Mouse (Mus musculus) myocyte (in vitro differentiated cells): Measurements from ENCODE around the gene Dhodh. TPM values are rescaled to one million over a fixed set of nuclear protein-coding genes. Genes with fewer than 3 reads are reported as not detected.

ENCODE experiments used
- H3K27me3 ChIP-seq: one replicate; pipeline ENCODE4 v1.6.1; 2011; ENCODE audit not compliant: control insufficient read depth, insufficient read depth, insufficient read length
- H3K36me3 ChIP-seq: one replicate; pipeline ENCODE4 v1.6.1; 2011; ENCODE audit not compliant: control insufficient read depth, insufficient read depth
- H3K4me2 ChIP-seq: one replicate; pipeline ENCODE4 v1.6.1; 2011; ENCODE audit warnings: low read depth, control low read depth
- H3K4me3 ChIP-seq: one replicate; pipeline ENCODE4 v1.5.1; 2011; ENCODE audit warnings: mild to moderate bottlenecking, control low read depth, moderate library complexity
- H3K79me2 ChIP-seq: one replicate; pipeline ENCODE4 v1.6.1; 2011; ENCODE audit not compliant: control insufficient read depth, insufficient read depth
- H3ac ChIP-seq: one replicate; pipeline ENCODE4 v1.6.1; 2011; ENCODE audit not compliant: control insufficient read depth, insufficient read length
- CEBPB ChIP-seq: IDR thresholded peaks from 2 replicates; pipeline ENCODE4 v1.6.1; 2011; ENCODE audit warnings: mild to moderate bottlenecking, moderate library complexity; ENCODE audit not compliant: poor library complexity, insufficient read depth, severe bottlenecking
- E2F4 ChIP-seq: IDR thresholded peaks from one replicate; pipeline ENCODE4 v1.6.1; 2011; ENCODE audit warnings: mild to moderate bottlenecking, control low read depth, moderate library complexity; ENCODE audit not compliant: insufficient read depth
- MAX ChIP-seq: IDR thresholded peaks from one replicate; pipeline ENCODE4 v1.6.1; 2011; ENCODE audit warnings: low read depth, mild to moderate bottlenecking, control low read depth
- MYOD1 ChIP-seq, 3 experiments: IDR thresholded peaks; one replicate each; pipeline ENCODE4 v1.6.1; 2011; ENCODE audit warnings: control low read depth in 2 of 3, low read depth in 2 of 3, mild to moderate bottlenecking in 2 of 3, moderate library complexity in 1 of 3; ENCODE audit not compliant: insufficient read length in 2 of 3, control insufficient read depth in 1 of 3
- MYOG ChIP-seq, 3 experiments: IDR thresholded peaks; one replicate each; pipeline ENCODE4 v1.6.1; 2011; ENCODE audit warnings: control low read depth in 2 of 3, low read depth in 2 of 3, mild to moderate bottlenecking in 2 of 3; ENCODE audit not compliant: insufficient read length in 2 of 3, control insufficient read depth in 1 of 3, insufficient read depth in 1 of 3
- POLR2A ChIP-seq: IDR thresholded peaks from one replicate; pipeline ENCODE4 v1.6.1; 2011; ENCODE audit warnings: low read depth, mild to moderate bottlenecking, control low read depth, moderate library complexity; ENCODE audit not compliant: insufficient read length
- POLR2AphosphoS2 ChIP-seq: IDR thresholded peaks from one replicate; pipeline ENCODE4 v1.6.1; 2011; ENCODE audit warnings: low read depth, control low read depth; ENCODE audit not compliant: insufficient read length
- REST ChIP-seq: IDR thresholded peaks from one replicate; pipeline ENCODE4 v1.6.1; 2011; ENCODE audit warnings: mild to moderate bottlenecking, control low read depth, moderate library complexity; ENCODE audit not compliant: insufficient read depth, insufficient read length
- SRF ChIP-seq: IDR thresholded peaks from one replicate; pipeline ENCODE4 v1.6.1; 2011; ENCODE audit warnings: low read depth; ENCODE audit not compliant: control insufficient read depth, insufficient read length
- TCF12 ChIP-seq: IDR thresholded peaks from one replicate; pipeline ENCODE4 v1.6.1; 2011; ENCODE audit warnings: mild to moderate bottlenecking, control low read depth; ENCODE audit not compliant: poor library complexity, insufficient read depth, severe bottlenecking
- TCF3 ChIP-seq: IDR thresholded peaks from one replicate; pipeline ENCODE4 v1.6.1; 2011; ENCODE audit warnings: low read depth, control low read depth; ENCODE audit not compliant: insufficient read length
- USF1 ChIP-seq: IDR thresholded peaks from one replicate; pipeline ENCODE4 v1.6.1; 2011; ENCODE audit warnings: low read depth, mild to moderate bottlenecking, control low read depth, moderate library complexity
- polyA plus RNA-seq: library from polyadenylated mRNA; unstranded; fragments of >200 nt; fragmentation: generic; extraction: Trizol; gene quantifications from one replicate; pipeline ENCODE4 v1.2.1, GENCODE M21; 2012; ENCODE audit warnings: missing spikeins

The Dhodh gene
- 16.7 TPM for polyA plus RNA-seq

- Histone ChIP-seq H3K4me2 (peak within 1 kb of the TSS; percentile 91), H3K79me2 (no peaks in the 10 kb centered on the region)
- TF ChIP-seq USF1 (no peak), TCF12 (no peak), REST (no peak), MYOD1 (IDR thresholded peaks at IDR 0.05; ENCODE audit: control insufficient read depth in 1 of 3, insufficient read length in 2 of 3, low read depth in 2 of 3) (peak in 2 of 3 experiments; percentile 43 to 53), POLR2AphosphoS2 (peak; percentile 93), SRF (peak; percentile 57), MYOG (IDR thresholded peaks at IDR 0.05; ENCODE audit: control insufficient read depth in 1 of 3, insufficient read depth in 1 of 3, insufficient read length in 2 of 3, low read depth in 2 of 3) (peak; percentile 1 to 69 (median 18)), CEBPB (no peak), POLR2A (peak; percentile 92), E2F4 (no peak)
Observed at GRCm38 (mm10) chr8:109608271-109609152, at the start of gene Dhodh. Gene Dhodh (minus strand): TSS chr8:109608673.

GRCm38 (mm10) chr8:109656860-109657259, 48.4 kb upstream of the Dhodh start:
- no peaks in the 10 kb centered on the region for H3K79me2 ChIP-seq
- H3ac ChIP-seq, result no peak overlapping the region
- H3K36me3 ChIP-seq, result no peaks in the 10 kb centered on the region
- H3K4me3 ChIP-seq, result no peak overlapping the region
- peaks cover 21% of the 10 kb centered on the region for H3K27me3 ChIP-seq
- no peak overlapping the region for H3K4me2 ChIP-seq
- no peak for TF ChIP-seq POLR2A
- TF ChIP-seq MYOD1 (IDR thresholded peaks at IDR 0.05; ENCODE audit: control insufficient read depth in 1 of 3, insufficient read length in 2 of 3, low read depth in 2 of 3), result no peak
- no peak for TF ChIP-seq MAX
- no peak for TF ChIP-seq CEBPB

More at GRCm38 (mm10) chr8:109608271-109609152, at the start of gene Dhodh:
- H3K36me3 ChIP-seq, result no peaks in the 10 kb centered on the region
- H3K27me3 ChIP-seq, result peaks cover 4% of the 10 kb centered on the region
- peak within 1 kb of the TSS; percentile 12 for H3ac ChIP-seq
- H3K4me3 ChIP-seq, result peak within 1 kb of the TSS; percentile 78

GRCm38 (mm10) chr8:109650801-109651200, 42.3 kb upstream of the Dhodh start:
- Histone ChIP-seq H3K4me2 (no peak overlapping the region), H3K27me3 (peaks cover 22% of the 10 kb centered on the region), H3ac (no peak overlapping the region), H3K4me3 (no peak overlapping the region), H3K36me3 (no peaks in the 10 kb centered on the region), H3K79me2 (no peaks in the 10 kb centered on the region)
- TF ChIP-seq POLR2AphosphoS2 (no peak), MYOG (IDR thresholded peaks at IDR 0.05; ENCODE audit: control insufficient read depth in 1 of 3, insufficient read depth in 1 of 3, insufficient read length in 2 of 3, low read depth in 2 of 3) (no peak), SRF (no peak), TCF3 (no peak), POLR2A (no peak), MAX (no peak), MYOD1 (IDR thresholded peaks at IDR 0.05; ENCODE audit: control insufficient read depth in 1 of 3, insufficient read length in 2 of 3, low read depth in 2 of 3) (no peak), REST (no peak), TCF12 (no peak), CEBPB (no peak), USF1 (no peak), E2F4 (no peak)

GRCm38 (mm10) chr8:109648469-109648868, 40.0 kb upstream of the Dhodh start:
- Histone ChIP-seq H3K27me3 (peaks cover 13% of the 10 kb centered on the region), H3K36me3 (no peaks in the 10 kb centered on the region), H3K79me2 (no peaks in the 10 kb centered on the region), H3K4me3 (no peak overlapping the region), H3ac (no peak overlapping the region), H3K4me2 (no peak overlapping the region)
- TF ChIP-seq REST (no peak), MYOD1 (IDR thresholded peaks at IDR 0.05; ENCODE audit: control insufficient read depth in 1 of 3, insufficient read length in 2 of 3, low read depth in 2 of 3) (no peak), MAX (no peak), CEBPB (no peak), TCF3 (no peak), POLR2AphosphoS2 (no peak), MYOG (IDR thresholded peaks at IDR 0.05; ENCODE audit: control insufficient read depth in 1 of 3, insufficient read depth in 1 of 3, insufficient read length in 2 of 3, low read depth in 2 of 3) (no peak), USF1 (no peak), E2F4 (no peak), POLR2A (no peak), TCF12 (no peak), SRF (no peak)

GRCm38 (mm10) chr8:109647331-109647730, 38.9 kb upstream of the Dhodh start:
- no peaks in the 10 kb centered on the region for H3K79me2 ChIP-seq
- H3K27me3 ChIP-seq, result peaks cover 10% of the 10 kb centered on the region
- H3K36me3 ChIP-seq, result no peaks in the 10 kb centered on the region
- no peak overlapping the region for H3K4me2 ChIP-seq
- no peak overlapping the region for H3K4me3 ChIP-seq
- TF ChIP-seq MYOG (IDR thresholded peaks at IDR 0.05; ENCODE audit: control insufficient read depth in 1 of 3, insufficient read depth in 1 of 3, insufficient read length in 2 of 3, low read depth in 2 of 3), result no peak
- TF ChIP-seq POLR2AphosphoS2, result no peak
- TF ChIP-seq E2F4, result no peak
- TF ChIP-seq CEBPB, result no peak
- TF ChIP-seq SRF, result no peak
- no peak for TF ChIP-seq MAX
- no peak for TF ChIP-seq REST
- no peak for TF ChIP-seq TCF12
- H3ac ChIP-seq, result no peak overlapping the region
